Mouse (Mus musculus) neural tube, embryonic 10.5 days (tissue): ENCODE data around the gene Dhcr24.

Experiments
- DNase-seq: peaks from one replicate; pipeline ENCODE4 v3.0.0-alpha.2; 2017; ENCODE audit warnings: low spot score; ENCODE audit errors: extremely low spot score

Dhcr24 gene

GRCm38 (mm10) chr4:106599415-106599814 is 38.6 kb downstream of the Dhcr24 start:
- DNase-seq = no peak

- DNase-seq = no peak
These were observed 39.9 kb downstream of the Dhcr24 start for GRCm38 (mm10) chr4:106600770-106601169.

- peak; percentile 33 for DNase-seq
These were observed 46.1 kb downstream of the Dhcr24 start for GRCm38 (mm10) chr4:106606639-106607554.

- no peak for DNase-seq
These were observed 47.1 kb downstream of the Dhcr24 start for GRCm38 (mm10) chr4:106607905-106608304.

- DNase-seq = no peak
These were observed 52.3 kb downstream of the Dhcr24 start for GRCm38 (mm10) chr4:106613105-106613504.

- no peak for DNase-seq
These were observed 52.7 kb downstream of the Dhcr24 start for GRCm38 (mm10) chr4:106613560-106613959.

- DNase-seq = peak; percentile 70
These were observed 53.5 kb downstream of the Dhcr24 start for GRCm38 (mm10) chr4:106614180-106614797.

GRCm38 (mm10) chr4:106614881-106615280 is 54.0 kb downstream of the Dhcr24 start:
- DNase-seq = no peak

- DNase-seq = no peak
These were observed 54.8 kb downstream of the Dhcr24 start for GRCm38 (mm10) chr4:106615637-106616036.

GRCm38 (mm10) chr4:106617056-106617455 is 56.2 kb downstream of the Dhcr24 start, which contains the start of gene Lexm:
Gene Lexm (minus strand): TSS chr4:106617241.
- no peak for DNase-seq

GRCm38 (mm10) chr4:106618898-106619297 is 58.1 kb downstream of the Dhcr24 start:
- DNase-seq = no peak

GRCm38 (mm10) chr4:106621428-106621827 is 60.6 kb downstream of the Dhcr24 start:
- DNase-seq = no peak

- DNase-seq = no peak
These were observed 61.2 kb downstream of the Dhcr24 start, which contains the start of gene Ttc22 for GRCm38 (mm10) chr4:106622030-106622493. Gene Ttc22 (plus strand): TSS chr4:106622432.

- no peak for DNase-seq
These were observed 61.9 kb downstream of the Dhcr24 start for GRCm38 (mm10) chr4:106622712-106623111.

GRCm38 (mm10) chr4:106624271-106624670 is 63.4 kb downstream of the Dhcr24 start:
- DNase-seq = no peak

- DNase-seq = no peak
These were observed 67.0 kb downstream of the Dhcr24 start for GRCm38 (mm10) chr4:106627809-106628208.

- no peak for DNase-seq
These were observed 68.0 kb downstream of the Dhcr24 start for GRCm38 (mm10) chr4:106628650-106629360.

- no peak for DNase-seq
These were observed 68.5 kb downstream of the Dhcr24 start for GRCm38 (mm10) chr4:106629374-106629773.

- DNase-seq = peak; percentile 77
These were observed 69.7 kb downstream of the Dhcr24 start for GRCm38 (mm10) chr4:106630333-106631220.

- no peak for DNase-seq
These were observed 71.5 kb downstream of the Dhcr24 start for GRCm38 (mm10) chr4:106632313-106632712.
